Mouse (Mus musculus) MEL (cell line): Measurements from ENCODE around the gene Rarb.

ENCODE experiments used
- CHD2 ChIP-seq: IDR thresholded peaks from 2 replicates; pipeline ENCODE4 v1.6.1; 2011; ENCODE audit warnings: low read length, improper control_type of control experiment
- CTCF ChIP-seq, 3 experiments: IDR thresholded peaks in 2 of 3; conservative IDR thresholded peaks in 1 of 3; 2 replicates each; pipeline ENCODE4 v1.5.1; 2011 to 2012; ENCODE audit warnings: low read length in 3 of 3, low read depth in 2 of 3, mild to moderate bottlenecking in 2 of 3, improper control_type of control experiment in 1 of 3, inconsistent platforms in 1 of 3, mixed read lengths in 1 of 3, moderate library complexity in 1 of 3; ENCODE audit not compliant: control insufficient read depth in 1 of 3, insufficient read depth in 1 of 3, poor library complexity in 1 of 3, severe bottlenecking in 1 of 3
- E2F4 ChIP-seq: IDR thresholded peaks from 2 replicates; pipeline ENCODE4 v1.6.1; 2011; ENCODE audit warnings: low read depth, low read length, improper control_type of control experiment, borderline replicate concordance
- EP300 ChIP-seq, 2 experiments: IDR thresholded peaks; 2 replicates each; pipeline ENCODE4 v1.6.1; 2011; ENCODE audit warnings: improper control_type of control experiment in 2 of 2, low read length in 2 of 2, low read depth in 1 of 2, mild to moderate bottlenecking in 1 of 2
- ETS1 ChIP-seq: IDR thresholded peaks from 2 replicates; pipeline ENCODE4 v1.6.1; 2012; ENCODE audit warnings: low read depth, mild to moderate bottlenecking, inconsistent platforms, low read length, improper control_type of control experiment, moderate library complexity
- GATA1 ChIP-seq: IDR thresholded peaks from 2 replicates; pipeline ENCODE4 v1.6.1; 2011; ENCODE audit warnings: low read depth, low read length, improper control_type of control experiment
- HCFC1 ChIP-seq: IDR thresholded peaks from 2 replicates; pipeline ENCODE4 v1.6.1; 2012; ENCODE audit warnings: low read depth, mild to moderate bottlenecking, inconsistent platforms, low read length, improper control_type of control experiment, moderate library complexity
- JUND ChIP-seq: IDR thresholded peaks from 2 replicates; pipeline ENCODE4 v1.6.1; 2011; ENCODE audit warnings: low read depth, mild to moderate bottlenecking, improper control_type of control experiment, low read length
- POLR2AphosphoS2 ChIP-seq: IDR thresholded peaks from 2 replicates; pipeline ENCODE4 v1.6.1; 2011; ENCODE audit warnings: low read length, improper control_type of control experiment
- ZMIZ1 ChIP-seq: IDR thresholded peaks from 2 replicates; pipeline ENCODE4 v1.6.1; 2012; ENCODE audit warnings: low read depth, mild to moderate bottlenecking, inconsistent platforms, low read length, improper control_type of control experiment, moderate library complexity

GRCm38 (mm10) chr14:16639153-16639943 is 179.6 kb downstream of the Rarb start:
- TF ChIP-seq POLR2AphosphoS2 = no peak
- no peak for TF ChIP-seq ZMIZ1
- no peak for TF ChIP-seq GATA1
- no peak for TF ChIP-seq EP300 (IDR thresholded peaks at IDR 0.05; ENCODE audit: low read depth in 1 of 2, low read length in 2 of 2)
- no peak for TF ChIP-seq ETS1
- TF ChIP-seq CHD2 = no peak
- no peak for TF ChIP-seq JUND
- no peak for TF ChIP-seq E2F4
- TF ChIP-seq HCFC1 = no peak
- TF ChIP-seq CTCF (IDR thresholded peaks at IDR 0.05 in 2 of 3, conservative IDR thresholded peaks at IDR 0.05 in 1 of 3; ENCODE audit: control insufficient read depth in 1 of 3, insufficient read depth in 1 of 3, low read depth in 2 of 3, low read length in 3 of 3, poor library complexity in 1 of 3, severe bottlenecking in 1 of 3) = no peak
